17 mouse cellular contexts compared by ENCODE assay signal in the genomic region with DNA sequence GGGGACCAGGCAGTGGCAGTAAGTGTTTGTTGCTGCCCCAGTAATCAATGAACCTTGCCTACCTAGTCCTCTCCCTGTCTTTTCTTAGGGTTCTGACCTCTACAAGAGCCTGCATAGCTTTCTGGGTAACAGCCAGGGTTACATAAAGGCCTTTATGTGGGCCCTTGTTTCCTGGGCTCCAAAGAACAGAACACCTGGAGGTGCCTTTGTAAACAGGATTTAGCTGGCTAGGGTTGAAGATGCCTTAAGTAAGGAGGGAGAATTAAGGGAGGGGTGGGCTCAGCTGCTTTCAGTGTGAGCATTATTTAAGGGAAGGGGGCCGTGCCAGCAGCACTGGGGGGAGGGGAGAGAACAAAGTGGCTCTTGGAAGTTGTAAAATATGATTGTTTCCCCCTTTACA.
DNase-seq lines count a peak whose midpoint lies in the region; ATAC-seq and TF ChIP-seq lines count a peak whose summit lies in the region.
"Had no signal": no experiment of that assay in that cellular context is flagged by ENCODE, and none has a peak within 500 bp of the region (broad histone marks: within the 10 kb centered on the region; RNA-seq: fewer than 3 reads in every experiment).

No protein-coding gene starts in this region.

- no peaks in the 10 kb centered on the region for H3K9me3 ChIP-seq in heart, embryonic 13.5 days
- no peaks in the 10 kb centered on the region for H3K9me3 ChIP-seq in heart, embryonic 12.5 days (replicated peaks)
- no peaks in the 10 kb centered on the region for H3K9me3 ChIP-seq in midbrain, embryonic 10.5 days (replicated peaks)
- H3K9me3 ChIP-seq in midbrain, embryonic 14.5 days (ENCODE audit: control insufficient read depth, low read length) = no peaks in the 10 kb centered on the region
- no peaks in the 10 kb centered on the region for H3K9me3 ChIP-seq in limb, embryonic 12.5 days
- H3K9me3 ChIP-seq: neural tube, embryonic 13.5 days had no signal

- no peak overlapping the region for H3K4me3 ChIP-seq in heart, embryonic 13.5 days
- H3K4me3 ChIP-seq in heart, embryonic 12.5 days = no peak overlapping the region
- H3K4me3 ChIP-seq in midbrain, embryonic 10.5 days = no peak overlapping the region
- H3K4me3 ChIP-seq in midbrain, embryonic 14.5 days (replicated peaks; ENCODE audit: low read depth, low read length) = no peak overlapping the region
- H3K4me3 ChIP-seq in limb, embryonic 12.5 days (replicated peaks) = no peak overlapping the region
- H3K4me3 ChIP-seq: layer of hippocampus, adult 2 months; left cerebral cortex, adult 2 months; neural tube, embryonic 13.5 days had no signal

- H3K36me3 ChIP-seq in heart, embryonic 13.5 days = no peaks in the 10 kb centered on the region
- H3K36me3 ChIP-seq in heart, embryonic 12.5 days = no peaks in the 10 kb centered on the region
- H3K36me3 ChIP-seq in midbrain, embryonic 10.5 days = no peaks in the 10 kb centered on the region
- no peaks in the 10 kb centered on the region for H3K36me3 ChIP-seq in midbrain, embryonic 14.5 days (ENCODE audit: control insufficient read depth, insufficient read depth, low read length)
- H3K36me3 ChIP-seq in limb, embryonic 12.5 days = no peaks in the 10 kb centered on the region
- H3K36me3 ChIP-seq: G1E; neural tube, embryonic 13.5 days had no signal

- H3K9ac ChIP-seq in heart, embryonic 13.5 days = 0 out of 2 replicates have a peak overlapping the region, but pooled peaks have one; percentile 37
- H3K9ac ChIP-seq in heart, embryonic 12.5 days = no peak overlapping the region
- no peak overlapping the region for H3K9ac ChIP-seq in midbrain, embryonic 14.5 days (replicated peaks; ENCODE audit: low read length)
- H3K9ac ChIP-seq in limb, embryonic 12.5 days (replicated peaks) = no peak overlapping the region
- H3K9ac ChIP-seq: neural tube, embryonic 13.5 days had no signal

- no peaks in the 10 kb centered on the region for H3K27me3 ChIP-seq in heart, embryonic 13.5 days (replicated peaks)
- H3K27me3 ChIP-seq in heart, embryonic 12.5 days (replicated peaks) = no peaks in the 10 kb centered on the region
- H3K27me3 ChIP-seq in midbrain, embryonic 10.5 days (ENCODE audit: low read depth, poor library complexity, severe bottlenecking) = no peaks in the 10 kb centered on the region
- no peaks in the 10 kb centered on the region for H3K27me3 ChIP-seq in midbrain, embryonic 14.5 days (ENCODE audit: control insufficient read depth, insufficient read depth, low read length)
- no peaks in the 10 kb centered on the region for H3K27me3 ChIP-seq in limb, embryonic 12.5 days
- H3K27me3 ChIP-seq: neural tube, embryonic 13.5 days had no signal

- TF ChIP-seq CTCF in brain, embryonic 14.5 days (IDR thresholded peaks at IDR 0.05; ENCODE audit: borderline replicate concordance, extremely low read depth, insufficient read depth, insufficient read length) = no peak

- no peak overlapping the region for H3K4me2 ChIP-seq in heart, embryonic 13.5 days
- H3K4me2 ChIP-seq in heart, embryonic 12.5 days = no peak overlapping the region
- no peak overlapping the region for H3K4me2 ChIP-seq in midbrain, embryonic 14.5 days (ENCODE audit: low read length)
- no peak overlapping the region for H3K4me2 ChIP-seq in limb, embryonic 12.5 days
- H3K4me2 ChIP-seq: neural tube, embryonic 13.5 days had no signal

- peak; percentile 19 for DNase-seq in midbrain, embryonic 10.5 days (ENCODE audit: low spot score)
- no peak for DNase-seq in midbrain, embryonic 14.5 days
- peak; percentile 71 for DNase-seq in brain, embryonic 14.5 days (ENCODE audit: low read depth)
- DNase-seq in gastrocnemius, adult 8-10 months (ENCODE audit: low spot score in 2 of 2) = no peak
- DNase-seq: adrenal gland, postnatal 36 days; B cell, adult 2 months; heart, adult 18-20 months; retina, postnatal 1 day; spleen, adult 18-20 months had no signal

- no peak for ATAC-seq in heart, embryonic 13.5 days (ENCODE audit: extremely low read depth, insufficient number of reproducible peaks, low FRiP score, low TSS enrichment)
- no peak for ATAC-seq in heart, embryonic 12.5 days (ENCODE audit: insufficient number of reproducible peaks, low FRiP score)
- ATAC-seq in midbrain, embryonic 14.5 days (ENCODE audit: low FRiP score, low TSS enrichment) = no peak
- no peak for ATAC-seq in limb, embryonic 12.5 days (ENCODE audit: insufficient number of reproducible peaks, insufficient read depth, low FRiP score, low TSS enrichment, low read depth)
- ATAC-seq: inflammation-experienced regulatory T-cells, adult 6 months had no signal

- TF ChIP-seq POLR2A in brain, embryonic 14.5 days (IDR thresholded peaks at IDR 0.05; ENCODE audit: borderline replicate concordance, extremely low read depth, insufficient read depth, insufficient read length, poor library complexity, severe bottlenecking) = no peak

- WGBS in heart, embryonic 13.5 days = 43% methylated on average over 1 of the region's 1 CpGs
- WGBS in heart, embryonic 12.5 days = 27% methylated on average over 1 of the region's 1 CpGs
- WGBS in midbrain, embryonic 10.5 days = 3% methylated on average over 1 of the region's 1 CpGs
- WGBS in midbrain, embryonic 14.5 days = 0% methylated on average over 1 of the region's 1 CpGs
- 0% methylated on average over 1 of the region's 1 CpGs for WGBS in limb, embryonic 12.5 days

- peaks cover 65% of the 10 kb centered on the region for H3K4me1 ChIP-seq in heart, embryonic 13.5 days
- H3K4me1 ChIP-seq in heart, embryonic 12.5 days (replicated peaks) = peaks cover 60% of the 10 kb centered on the region
- peaks cover 61% of the 10 kb centered on the region for H3K4me1 ChIP-seq in midbrain, embryonic 10.5 days
- H3K4me1 ChIP-seq in midbrain, embryonic 14.5 days (ENCODE audit: control insufficient read depth, insufficient read depth, low read length) = peaks cover 8% of the 10 kb centered on the region; the same call in 1 of the 2 replicates
- peaks cover 22% of the 10 kb centered on the region for H3K4me1 ChIP-seq in limb, embryonic 12.5 days (replicated peaks)

- peak overlapping the region; percentile 4; the same call in 1 of the 2 replicates for H3K27ac ChIP-seq in heart, embryonic 13.5 days (replicated peaks)
- no peak overlapping the region for H3K27ac ChIP-seq in heart, embryonic 12.5 days (ENCODE audit: poor library complexity, severe bottlenecking)
- peak overlapping the region; percentile 78 for H3K27ac ChIP-seq in midbrain, embryonic 10.5 days (replicated peaks)
- H3K27ac ChIP-seq in midbrain, embryonic 14.5 days (replicated peaks; ENCODE audit: low read depth, low read length) = no peak overlapping the region
- peak overlapping the region; percentile 64 for H3K27ac ChIP-seq in limb, embryonic 12.5 days
- H3K27ac ChIP-seq: layer of hippocampus, adult 2 months; left cerebral cortex, adult 2 months; neural tube, embryonic 13.5 days had no signal

Comparison
In these comparisons a context has a peak if more than half of its experiments do, and no peak if none do; other contexts are left out.
1. H3K27ac ChIP-seq: peak in heart, embryonic 13.5 days (single experiment), midbrain, embryonic 10.5 days (single experiment) and limb, embryonic 12.5 days (single experiment); none in heart, embryonic 12.5 days (single experiment) and midbrain, embryonic 14.5 days (single experiment).
2. DNase-seq: peak in midbrain, embryonic 10.5 days (single experiment) and brain, embryonic 14.5 days (single experiment); none in midbrain, embryonic 14.5 days (single experiment) and gastrocnemius, adult 8-10 months (0 of 2).